Mouse (Mus musculus) WW6 (cell line): Measurements from ENCODE around the gene Gm12258.
"Not testable (repeated sequence)": the region's sequence is repeated elsewhere in the genome, so short reads cannot be mapped to it uniquely, and the experiment has no call there.

Source experiments
- DNase-seq: peaks from one replicate; pipeline ENCODE4 v3.0.0-alpha.2; 2013; ENCODE audit warnings: low read depth, low spot score

The Gm12258 gene

DNA sequence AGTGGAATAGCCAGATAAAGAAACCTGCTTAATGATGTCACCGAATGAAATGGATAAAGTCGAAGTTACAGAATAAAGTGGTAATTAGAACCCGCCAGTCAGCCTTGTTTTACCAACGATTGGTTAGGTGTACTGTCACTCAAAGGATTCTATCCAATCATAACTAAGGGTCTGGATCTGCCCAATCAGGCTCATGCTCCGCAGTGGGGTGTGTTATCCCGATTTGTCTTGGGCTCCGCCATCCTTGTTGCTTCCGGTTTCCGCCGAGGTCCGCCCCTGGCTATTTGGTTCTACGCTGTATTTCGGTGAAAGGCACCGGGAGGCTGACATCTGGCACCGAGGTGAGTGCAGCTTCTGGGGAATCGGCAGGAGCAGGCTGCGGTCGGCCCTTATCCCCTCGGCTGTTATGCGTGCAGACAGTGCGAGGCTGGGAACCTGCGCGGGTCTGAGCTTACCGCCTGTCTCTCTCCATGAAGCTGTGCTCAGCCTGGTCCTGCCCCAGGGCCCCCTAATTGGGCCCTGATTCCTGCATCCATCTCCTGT, at the start of gene Gm12258:
Gene Gm12258, plus strand, starts transcription at position 240 of the 543 bp plus-strand sequence.
- peak; percentile 95 for DNase-seq

DNA sequence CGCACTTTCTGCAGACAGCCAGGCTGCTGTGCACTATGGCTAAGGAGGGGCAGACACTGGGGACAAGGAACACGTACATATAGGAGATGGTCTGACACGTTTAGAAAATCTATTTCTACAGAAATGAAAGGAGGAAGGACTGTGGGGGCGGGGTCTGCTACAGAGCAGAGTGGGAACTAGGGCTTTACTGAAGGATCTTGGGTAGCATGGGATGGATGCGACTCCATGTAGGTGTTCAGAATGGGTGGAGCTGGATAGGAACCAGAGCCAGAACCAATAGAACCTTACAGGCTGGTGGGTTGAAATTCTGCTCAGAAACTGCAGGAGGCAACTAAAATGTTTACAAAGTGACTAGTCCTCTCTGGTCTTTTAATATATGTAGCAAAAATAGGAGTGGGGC, 47.2 kb upstream of the Gm12258 start:
- no peak for DNase-seq

- peak; percentile 24 for DNase-seq
Measured at GRCm38 (mm10) chr11:58801558-58802228, 45.3 kb upstream of the Gm12258 start, which contains the start of gene Fam183b. TSS of gene Fam183b (minus strand) at chr11:58801960.

- DNase-seq: no peak
Measured at GRCm38 (mm10) chr11:58803871-58804270, 43.1 kb upstream of the Gm12258 start.

DNA sequence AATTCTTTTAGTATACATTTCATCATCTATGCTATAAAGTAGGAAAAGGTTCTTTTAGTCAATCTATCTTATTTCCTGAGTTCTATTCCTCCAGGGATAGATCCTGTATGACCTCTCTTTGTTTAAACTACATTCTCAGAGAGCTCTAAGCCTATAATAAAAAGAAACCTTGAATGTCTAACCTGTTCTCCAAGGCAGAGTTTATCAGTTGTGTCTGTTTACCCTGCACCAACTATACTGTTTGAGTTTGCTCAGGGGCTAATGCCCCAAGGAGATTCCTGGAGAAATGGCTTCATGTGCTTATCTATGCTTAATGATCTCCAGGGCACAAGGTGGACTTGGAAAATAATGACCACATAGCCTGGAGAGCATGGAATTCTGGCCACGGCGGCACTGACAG, 42.6 kb upstream of the Gm12258 start:
- DNase-seq: no peak

DNA sequence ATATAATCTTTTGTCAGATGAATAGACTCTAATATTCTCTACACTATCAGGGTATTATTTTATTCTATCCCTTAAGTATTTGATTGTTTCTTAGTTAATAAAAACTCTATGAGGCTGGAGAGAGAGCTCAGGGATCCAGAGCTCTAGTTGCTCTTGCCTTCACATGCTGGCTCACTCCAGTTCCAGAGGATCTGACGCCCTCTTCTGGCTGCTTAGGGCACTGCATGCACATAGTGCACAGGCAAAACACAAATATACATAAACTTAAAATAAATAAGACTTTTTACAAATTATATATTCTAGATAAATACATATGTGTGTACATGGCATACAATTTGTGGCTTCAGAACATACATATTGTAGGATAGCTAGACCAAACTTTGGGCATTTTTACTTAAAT, 35.0 kb upstream of the Gm12258 start:
- peak; percentile 16 for DNase-seq

GRCm38 (mm10) chr11:58814700-58815099, 32.3 kb upstream of the Gm12258 start, which contains the start of gene Olfr313:
TSS of gene Olfr313 (plus strand) at chr11:58815000.
- DNase-seq: not testable (repeated sequence)

- DNase-seq: no peak
Measured at GRCm38 (mm10) chr11:58815676-58816075, 31.3 kb upstream of the Gm12258 start.

DNA sequence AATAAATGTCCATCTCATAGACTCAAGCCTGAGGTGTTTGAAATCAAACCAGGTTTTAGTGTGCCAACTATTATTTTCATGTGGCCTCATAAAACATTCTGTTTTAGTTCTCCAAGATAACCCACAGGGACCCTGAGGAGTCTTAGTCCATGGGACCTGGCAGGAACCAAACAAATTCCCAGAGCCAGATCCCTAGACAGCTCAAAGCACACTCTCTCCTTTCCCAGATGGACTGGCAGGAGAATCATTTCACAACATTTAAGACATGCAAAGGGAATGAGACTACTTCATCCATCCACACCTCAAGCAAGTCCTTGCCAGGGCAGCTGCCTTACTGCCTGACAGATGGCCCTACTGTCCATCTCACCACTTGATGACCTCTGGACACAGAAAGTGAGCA, 18.0 kb upstream of the Gm12258 start, which contains the start of gene Olfr312:
Gene Olfr312, plus strand, starts transcription at position 301 of the 400 bp plus-strand sequence.
- DNase-seq: not testable (repeated sequence)

DNA sequence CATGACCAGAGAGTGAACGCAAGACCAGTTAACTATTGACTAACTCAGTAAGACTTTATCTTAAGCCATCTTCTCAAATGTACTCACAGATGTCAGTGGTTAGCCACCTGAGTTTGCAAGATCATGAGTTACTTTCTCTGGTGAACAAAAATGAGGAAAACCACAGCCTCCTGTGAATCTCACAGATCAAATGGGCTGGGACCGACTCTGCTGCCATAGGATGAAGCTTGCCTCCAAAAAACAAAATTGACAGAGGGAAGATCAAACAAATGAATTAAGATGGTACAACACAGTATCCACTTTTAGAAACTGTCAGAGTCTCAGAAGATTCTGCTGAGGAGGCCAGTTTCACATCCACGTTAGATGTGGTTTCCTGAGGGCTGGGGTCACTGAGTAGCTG, 17.2 kb upstream of the Gm12258 start:
- no peak for DNase-seq

DNA sequence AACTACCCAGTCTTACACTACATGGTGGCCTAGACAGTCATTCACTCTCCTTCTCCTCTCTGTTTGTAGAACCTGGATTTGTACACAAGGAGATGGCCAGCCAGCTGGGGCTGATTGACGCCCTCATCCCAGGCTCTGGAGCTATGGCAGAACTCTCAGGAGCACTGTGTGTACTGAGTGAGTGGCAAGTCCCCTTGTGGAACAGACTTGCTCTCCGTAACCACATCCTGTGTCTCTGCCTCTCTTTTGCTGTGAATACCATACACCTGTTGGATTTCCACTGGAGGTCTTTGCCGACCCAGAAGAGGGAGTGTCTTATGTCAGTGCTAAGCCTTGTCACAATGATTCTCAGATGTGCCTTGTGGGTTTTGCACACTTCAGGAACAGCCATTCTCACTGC, 14.4 kb upstream of the Gm12258 start:
- not testable (repeated sequence) for DNase-seq

DNA sequence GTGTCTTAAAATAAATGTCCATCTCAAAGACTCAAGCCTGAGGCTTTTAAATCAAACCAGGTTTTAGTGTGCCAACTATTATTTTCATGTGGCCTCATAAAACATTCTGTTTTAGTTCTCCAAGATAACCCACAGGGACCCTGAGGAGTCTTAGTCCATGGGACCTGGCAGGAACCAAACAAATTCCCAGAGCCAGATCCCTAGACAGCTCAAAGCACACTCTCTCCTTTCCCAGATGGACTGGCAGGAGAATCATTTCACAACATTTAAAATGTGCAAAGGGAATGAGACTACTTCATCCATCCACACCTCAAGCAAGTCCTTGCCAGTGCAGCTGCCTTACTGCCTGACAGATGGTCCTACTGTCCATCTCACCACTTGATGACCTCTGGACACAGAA, 8.0 kb upstream of the Gm12258 start, which contains the start of gene Olfr311:
Gene Olfr311, plus strand, starts transcription at position 301 of the 400 bp plus-strand sequence.
- not testable (repeated sequence) for DNase-seq

DNA sequence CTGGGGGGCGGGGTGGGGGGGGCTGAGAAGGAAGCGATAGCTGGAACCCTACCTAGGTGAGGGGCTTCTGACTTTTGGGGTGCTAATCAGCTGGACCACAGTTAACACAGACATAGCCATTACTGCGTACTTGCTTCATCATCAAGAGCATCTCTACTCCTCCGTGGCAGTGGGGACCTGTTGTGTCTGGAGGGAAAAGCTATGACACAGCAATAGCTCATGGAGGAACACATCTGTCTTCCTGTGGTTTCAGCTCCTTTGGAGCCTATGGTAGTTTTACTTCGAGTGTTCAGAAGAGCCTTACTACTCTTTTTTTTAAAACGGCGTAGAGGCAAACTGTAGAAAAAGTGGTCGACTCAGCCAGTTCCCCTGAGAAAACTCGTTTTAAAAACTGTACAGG, 678 bp downstream of the Gm12258 start:
- DNase-seq: no peak

DNA sequence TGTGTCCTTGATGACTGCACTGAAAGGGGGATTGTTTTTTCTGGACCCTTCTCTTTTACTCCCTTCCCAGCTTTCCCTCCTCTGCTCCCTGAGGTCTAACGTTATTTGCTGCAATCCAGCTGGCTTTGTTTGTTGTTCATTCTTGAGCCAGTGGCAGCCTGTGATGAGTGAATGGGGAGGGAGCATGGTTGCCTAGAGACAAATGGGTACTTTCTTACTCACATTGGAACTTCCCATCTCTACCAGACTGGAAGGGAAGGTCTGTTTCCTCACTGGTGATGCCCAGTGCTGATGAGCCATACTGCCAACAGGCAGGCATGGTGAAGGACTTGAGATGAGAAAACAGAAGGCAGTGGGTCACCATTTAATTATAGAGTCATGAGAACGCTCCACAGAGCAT, 2.8 kb downstream of the Gm12258 start:
- no peak for DNase-seq

GRCm38 (mm10) chr11:58860744-58861143, 13.8 kb downstream of the Gm12258 start:
- no peak for DNase-seq

DNA sequence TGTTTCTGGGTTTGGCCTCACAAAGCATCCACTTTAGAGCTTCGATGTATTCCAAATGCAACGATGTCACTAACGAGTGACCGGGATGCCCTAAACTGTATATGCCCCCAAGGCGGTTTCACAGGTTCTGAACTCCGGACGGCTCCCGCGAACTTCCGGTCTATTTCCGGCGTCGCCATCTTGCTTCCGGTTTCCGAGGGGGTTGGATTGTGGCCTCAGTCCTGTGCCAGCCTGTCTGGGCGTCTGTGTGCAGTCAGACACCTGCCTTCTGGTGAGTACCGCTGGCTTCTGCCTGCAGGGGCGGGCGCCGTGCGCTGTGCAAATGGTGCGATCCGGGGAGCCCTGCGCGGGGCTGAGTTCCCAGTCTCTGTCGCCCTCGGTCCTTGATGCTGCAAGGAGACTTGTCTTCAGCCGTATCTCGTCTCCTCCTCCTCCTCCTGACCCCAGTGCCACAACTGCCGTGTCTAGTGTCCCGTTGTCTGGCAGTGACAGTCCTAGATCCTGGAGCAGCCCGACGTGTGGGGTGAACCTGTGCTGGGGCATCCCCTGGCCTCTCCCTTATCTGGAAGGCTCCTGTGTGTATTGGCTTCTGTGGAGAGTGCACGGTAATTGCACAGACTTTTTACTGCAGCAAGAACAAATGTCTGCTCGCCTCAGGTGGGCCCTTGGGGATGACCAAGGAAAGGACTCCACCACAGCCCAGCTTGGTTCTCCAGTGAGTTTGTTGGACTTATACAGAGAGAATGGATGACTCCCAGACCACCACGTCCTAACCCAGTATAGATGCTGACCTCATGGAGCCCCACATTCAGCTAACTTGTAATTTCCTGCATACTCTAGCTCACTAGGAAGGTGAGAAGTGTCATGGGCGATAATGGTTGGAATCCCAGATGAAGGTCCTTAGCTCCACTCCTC, 20.3 kb downstream of the Gm12258 start, which contains the start of gene 2810021J22Rik:
Gene 2810021J22Rik, plus strand, starts transcription at position 178 of the 915 bp plus-strand sequence.
- DNase-seq: peak; percentile 80

DNA sequence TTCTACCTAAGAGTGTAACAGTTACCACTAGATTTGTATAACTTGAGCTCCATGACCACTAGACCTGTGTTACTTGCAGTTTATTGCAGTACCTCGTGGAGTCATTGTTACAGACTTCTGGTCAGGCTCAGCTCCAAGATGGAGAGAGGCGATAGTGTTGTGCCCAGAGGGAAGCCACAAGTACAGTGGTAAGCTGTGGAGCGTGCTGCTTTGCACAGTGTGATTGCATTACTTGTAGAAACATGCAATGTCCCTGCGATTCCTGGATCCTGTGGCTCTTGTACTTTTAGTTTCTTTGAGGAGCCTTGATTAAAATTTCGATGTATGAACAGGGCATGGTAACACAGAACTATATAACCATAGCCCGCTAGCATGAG, 21.0 kb downstream of the Gm12258 start:
- no peak for DNase-seq

GRCm38 (mm10) chr11:58870961-58871360, 24.0 kb downstream of the Gm12258 start:
- no peak for DNase-seq

GRCm38 (mm10) chr11:58883756-58884155, 36.8 kb downstream of the Gm12258 start:
- DNase-seq: no peak

GRCm38 (mm10) chr11:58890511-58890910, 43.6 kb downstream of the Gm12258 start:
- no peak for DNase-seq

DNA sequence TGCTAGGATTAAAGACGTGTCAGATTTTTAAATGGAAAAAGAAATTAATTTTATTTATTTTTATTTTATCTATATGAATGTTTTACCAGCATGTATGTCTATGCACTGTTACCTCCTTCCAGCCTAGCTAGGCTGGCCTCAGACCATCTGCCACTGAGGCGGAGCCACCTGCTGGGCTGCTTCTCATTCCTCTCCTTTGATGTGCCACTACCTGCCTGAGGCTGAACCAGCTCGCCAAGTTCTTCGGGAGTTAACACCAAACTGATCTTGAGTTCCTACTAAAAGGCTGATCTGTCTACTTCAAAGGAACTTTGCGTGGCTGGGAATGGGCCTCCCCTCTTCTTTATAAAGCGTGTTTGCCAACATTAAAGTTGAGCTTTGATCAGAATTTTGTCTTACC, 47.5 kb downstream of the Gm12258 start:
- DNase-seq: no peak

DNA sequence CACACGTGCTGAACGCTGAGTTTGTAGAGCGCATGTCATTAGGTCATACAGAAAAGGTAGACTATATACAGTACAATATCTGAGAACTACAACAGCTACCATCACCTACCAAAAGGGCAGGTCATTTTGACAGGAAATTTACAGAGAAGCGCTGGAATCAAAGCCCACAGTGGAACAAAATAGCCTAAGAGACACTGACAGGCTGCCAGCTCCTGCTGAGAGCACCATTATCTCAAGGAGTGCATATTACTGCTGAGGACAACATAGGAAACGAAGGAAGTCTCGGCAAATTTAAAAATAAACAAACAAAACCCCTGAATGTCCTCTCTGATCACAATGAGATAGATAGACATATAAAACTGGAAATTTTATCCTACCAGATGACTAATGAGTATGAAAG, 50.5 kb downstream of the Gm12258 start:
- no peak for DNase-seq
